Mouse (Mus musculus) thymus, adult 2 months (tissue): ENCODE data around the gene Fchsd2. TPM values are rescaled to one million over a fixed set of nuclear protein-coding genes. Genes with fewer than 3 reads are reported as not detected.

Experiments used
- DNase-seq: peaks from one replicate; pipeline ENCODE4 v3.0.0; 2021
- H3K27ac ChIP-seq: fragments of 200-500 bp; 2 replicates; pipeline ENCODE4 v1.5.1; 2012; ENCODE audit warnings: low read length, control low read depth; ENCODE audit not compliant: control insufficient read depth, insufficient read depth
- H3K27me3 ChIP-seq: fragments of 200-500 bp; 2 replicates; pipeline ENCODE4 v1.6.1; 2012; ENCODE audit warnings: mild to moderate bottlenecking, low read length, moderate library complexity, mixed read lengths; ENCODE audit not compliant: control insufficient read depth, insufficient read depth
- H3K36me3 ChIP-seq: fragments of 200-500 bp; 2 replicates; pipeline ENCODE4 v1.6.1; 2012; ENCODE audit warnings: mild to moderate bottlenecking, low read length, moderate library complexity; ENCODE audit not compliant: control insufficient read depth, insufficient read depth
- H3K4me1 ChIP-seq: fragments of 200-500 bp; replicated peaks from 2 replicates; pipeline ENCODE4 v1.6.1; 2012; ENCODE audit warnings: low read length; ENCODE audit not compliant: control insufficient read depth, insufficient read depth
- H3K4me3 ChIP-seq: fragments of 200-500 bp; 2 replicates; pipeline ENCODE4 v1.5.1; 2012; ENCODE audit warnings: mild to moderate bottlenecking, low read length, control low read depth, moderate library complexity; ENCODE audit not compliant: control insufficient read depth, insufficient read depth
- CTCF ChIP-seq: fragments of 200-500 bp; IDR thresholded peaks from 2 replicates; pipeline ENCODE4 v1.5.1; 2012; ENCODE audit warnings: mild to moderate bottlenecking, control low read depth, low read length, moderate library complexity, borderline replicate concordance; ENCODE audit not compliant: control insufficient read depth, poor library complexity, insufficient read depth; ENCODE audit errors: extremely low read depth
- POLR2A ChIP-seq: fragments of 200-500 bp; IDR thresholded peaks from 2 replicates; pipeline ENCODE4 v1.6.1; 2012; ENCODE audit warnings: mild to moderate bottlenecking, low read length, control low read depth, moderate library complexity; ENCODE audit not compliant: control insufficient read depth, poor library complexity, insufficient read depth; ENCODE audit errors: extremely low read depth
- WGBS: fragments of 180-500 bp; shearing (Covaris S2); methylation state at CpG from one replicate; pipeline ENCODE4 v1.1.7; 2018; 5-methylcytosine and 5-hydroxymethylcytosine counted together
- polyA plus RNA-seq: library from polyadenylated mRNA; depleted of rRNA; stranded (reverse); fragments of >200 nt; gene quantifications from 2 replicates; pipeline ENCODE4 v1.2.3, GENCODE M21; 2012

The Fchsd2 gene
- polyA plus RNA-seq, 1 experiment, result 14.3 TPM

- Histone ChIP-seq H3K4me3 (peak overlapping the region; percentile 90), H3K27me3 (no peaks in the 10 kb centered on the region), H3K36me3 (no peaks in the 10 kb centered on the region), H3K4me1 (peaks cover 20% of the 10 kb centered on the region), H3K27ac (peak overlapping the region; percentile 41; the same call in 1 of the 2 replicates)
- 0% methylated on average over 16 of the region's 35 CpGs for WGBS
- TF ChIP-seq CTCF (no peak), POLR2A (no peak; the same call in 1 of the 2 replicates)
- no peak for DNase-seq
Measured at GRCm38 (mm10) chr7:101108653-101109005, 16.0 kb downstream of the Fchsd2 start.

GRCm38 (mm10) chr7:101109006-101109855 lies 16.6 kb downstream of the Fchsd2 start:
- Histone ChIP-seq H3K27ac (peak overlapping the region; percentile 41; the same call in 1 of the 2 replicates), H3K27me3 (no peaks in the 10 kb centered on the region), H3K4me3 (peak overlapping the region; percentile 90), H3K4me1 (peaks cover 20% of the 10 kb centered on the region), H3K36me3 (no peaks in the 10 kb centered on the region)
- WGBS, result under 1% methylated on average over 47 of the region's 47 CpGs
- DNase-seq, result peak; percentile 60
- TF ChIP-seq POLR2A, result no peak; the same call in 1 of the 2 replicates
- 0 out of 2 replicates have a peak, but pooled peaks have one; percentile 9 for TF ChIP-seq CTCF

GRCm38 (mm10) chr7:101109856-101110350 lies 17.2 kb downstream of the Fchsd2 start:
- no peak for TF ChIP-seq POLR2A
- TF ChIP-seq CTCF, result no peak
- Histone ChIP-seq H3K27ac (no peak overlapping the region), H3K4me3 (peak overlapping the region; percentile 90), H3K36me3 (no peaks in the 10 kb centered on the region), H3K27me3 (no peaks in the 10 kb centered on the region), H3K4me1 (peaks cover 20% of the 10 kb centered on the region)
- no peak for DNase-seq
- 19% methylated on average over 8 of the region's 8 CpGs for WGBS

DNA sequence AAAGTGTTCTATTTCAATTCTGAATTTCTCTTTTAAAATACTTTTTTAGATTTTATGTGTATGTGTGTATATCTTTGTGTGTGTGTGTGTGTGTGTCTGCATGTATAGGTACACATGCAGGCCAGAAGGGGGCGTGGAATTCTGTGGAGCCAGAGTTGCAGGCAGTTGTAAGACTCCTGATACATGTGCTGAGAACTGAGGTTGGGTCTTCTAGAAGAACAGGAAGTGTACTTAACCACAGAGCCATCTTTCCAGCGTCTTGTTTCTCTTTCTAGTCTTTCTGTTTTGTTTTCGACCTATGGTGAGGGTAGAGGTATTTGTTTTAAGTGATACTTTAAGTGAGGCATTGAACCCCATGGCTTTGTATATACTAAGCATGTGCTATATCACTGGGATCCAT lies 20.7 kb downstream of the Fchsd2 start:
- no peak overlapping the region for H3K27ac ChIP-seq
- TF ChIP-seq CTCF, result no peak
- no peak for TF ChIP-seq POLR2A
- DNase-seq, result no peak
- H3K27me3 ChIP-seq, result no peaks in the 10 kb centered on the region
- H3K36me3 ChIP-seq, result peaks cover 15% of the 10 kb centered on the region
- WGBS, result 34% methylated on average over 3 of the region's 3 CpGs
- no peak overlapping the region for H3K4me3 ChIP-seq
- peaks cover 8% of the 10 kb centered on the region for H3K4me1 ChIP-seq

DNA sequence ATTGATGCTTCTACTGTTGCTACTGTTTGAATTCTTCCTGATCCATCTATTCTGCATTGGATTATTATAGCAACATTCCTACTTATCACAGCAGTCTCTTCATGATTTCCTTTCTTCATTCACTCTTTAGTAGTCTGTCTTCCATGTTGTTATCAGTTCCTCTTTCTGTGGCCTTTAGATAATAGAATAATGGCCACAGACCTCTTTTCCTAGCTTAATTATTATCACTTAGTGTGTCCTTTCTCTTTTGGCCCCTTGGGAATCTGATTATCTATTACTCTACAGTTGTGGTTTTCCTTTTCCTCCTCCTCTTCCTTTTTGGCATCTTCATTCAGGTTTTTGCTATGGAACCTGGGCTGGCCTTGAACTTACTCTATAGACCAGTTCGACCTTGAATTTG lies 21.7 kb downstream of the Fchsd2 start:
- Histone ChIP-seq H3K27ac (no peak overlapping the region), H3K27me3 (no peaks in the 10 kb centered on the region), H3K36me3 (peaks cover 19% of the 10 kb centered on the region), H3K4me1 (peaks cover 8% of the 10 kb centered on the region), H3K4me3 (no peak overlapping the region)
- DNase-seq, result no peak
- 90% methylated on average over 1 of the region's 1 CpGs for WGBS
- TF ChIP-seq CTCF (no peak), POLR2A (no peak)

DNA sequence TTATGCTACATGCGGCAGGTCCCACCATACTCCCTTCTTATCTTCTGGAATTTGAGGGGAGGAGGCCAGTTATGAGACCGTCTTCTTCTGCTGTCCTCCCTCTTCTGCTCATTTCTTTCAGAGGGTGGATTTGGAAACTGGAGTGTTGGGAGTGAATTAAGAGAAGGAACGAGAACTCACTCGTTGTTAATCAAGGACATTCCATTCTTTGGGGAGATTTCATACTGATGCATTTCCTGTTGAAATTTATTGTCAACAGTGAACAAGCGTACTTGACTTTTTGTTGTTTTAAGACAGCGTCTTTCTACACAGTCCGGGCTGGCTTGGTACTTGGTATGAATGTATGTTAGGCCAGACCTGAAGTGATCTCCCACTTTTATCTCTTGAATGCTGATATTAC lies 26.7 kb downstream of the Fchsd2 start:
- no peaks in the 10 kb centered on the region for H3K4me1 ChIP-seq
- H3K4me3 ChIP-seq, result no peak overlapping the region
- H3K36me3 ChIP-seq, result peaks cover 24% of the 10 kb centered on the region
- no peak for DNase-seq
- WGBS, result 97% methylated on average over 7 of the region's 7 CpGs
- H3K27ac ChIP-seq, result no peak overlapping the region
- no peak for TF ChIP-seq POLR2A
- TF ChIP-seq CTCF, result no peak
- no peaks in the 10 kb centered on the region for H3K27me3 ChIP-seq
